ENCODE assay signal across 19 mouse cellular contexts in genomic region chr8:88842451-88842850, GRCm38 (mm10).
DNase-seq lines count a peak whose midpoint lies in the region; ATAC-seq lines count a peak whose summit lies in the region.
"Had no signal": no experiment of that assay in that cellular context is flagged by ENCODE, and none has a peak within 500 bp of the region (broad histone marks: within the 10 kb centered on the region; RNA-seq: fewer than 3 reads in every experiment).

No protein-coding gene starts in this region.

- no peaks in the 10 kb centered on the region for H3K4me1 ChIP-seq in hindbrain, embryonic 11.5 days (replicated peaks; ENCODE audit: control insufficient read depth, insufficient read depth, low read length)
- H3K4me1 ChIP-seq: embryonic facial prominence, embryonic 13.5 days had no signal

- H3K9ac ChIP-seq in hindbrain, embryonic 11.5 days (ENCODE audit: low read depth, low read length), result no peak overlapping the region
- H3K9ac ChIP-seq: embryonic facial prominence, embryonic 13.5 days; embryonic facial prominence, embryonic 15.5 days; forebrain, embryonic 12.5 days had no signal

- WGBS in hindbrain, embryonic 11.5 days, result 86% methylated on average over 7 of the region's 7 CpGs

- H3K27ac ChIP-seq in hindbrain, embryonic 11.5 days (ENCODE audit: low read depth, low read length), result no peak overlapping the region
- H3K27ac ChIP-seq: embryonic facial prominence, embryonic 13.5 days; embryonic facial prominence, embryonic 15.5 days; forebrain, embryonic 10.5 days; forebrain, embryonic 12.5 days had no signal

- DNase-seq in adrenal gland, postnatal 10 days, result peak; percentile 32
- no peak for DNase-seq in adrenal gland, adult 8-10 months
- peak; percentile 31 for DNase-seq in adrenal gland, postnatal 25 days
- peak; percentile 11 to 47 for DNase-seq in adrenal gland, postnatal 36 days
- no peak for DNase-seq in hindbrain, embryonic 11.5 days (ENCODE audit: low spot score)
- DNase-seq: cerebellum, adult 11 months; cerebellum, adult 18-20 months; cerebellum, adult 8-10 months; cerebellum, adult 9-11 months; cerebellum, postnatal 14 days; cerebellum, postnatal 36 days; embryo, embryonic 11 days had no signal

- H3K27me3 ChIP-seq in hindbrain, embryonic 11.5 days (ENCODE audit: control insufficient read depth, insufficient read depth, low read length), result no peaks in the 10 kb centered on the region
- H3K27me3 ChIP-seq: embryonic facial prominence, embryonic 15.5 days; forebrain, embryonic 12.5 days had no signal

- H3K4me3 ChIP-seq in hindbrain, embryonic 11.5 days (ENCODE audit: low read depth, low read length), result no peak overlapping the region
- H3K4me3 ChIP-seq: embryonic facial prominence, embryonic 13.5 days; embryonic facial prominence, embryonic 15.5 days; erythroblast, embryonic 14.5 days; forebrain, embryonic 10.5 days; forebrain, embryonic 12.5 days had no signal

- no peaks in the 10 kb centered on the region for H3K36me3 ChIP-seq in hindbrain, embryonic 11.5 days (ENCODE audit: control insufficient read depth, insufficient read depth, low read length)
- H3K36me3 ChIP-seq: embryonic facial prominence, embryonic 13.5 days; embryonic facial prominence, embryonic 15.5 days; forebrain, embryonic 10.5 days; forebrain, embryonic 12.5 days had no signal

- ATAC-seq in hindbrain, embryonic 11.5 days (ENCODE audit: low FRiP score), result no peak
- ATAC-seq: forebrain, embryonic 14.5 days; forebrain, embryonic 16.5 days had no signal

- no peaks in the 10 kb centered on the region for H3K9me3 ChIP-seq in hindbrain, embryonic 11.5 days (ENCODE audit: control insufficient read depth, low read length)
- H3K9me3 ChIP-seq: embryonic facial prominence, embryonic 13.5 days; embryonic facial prominence, embryonic 15.5 days; forebrain, embryonic 10.5 days; forebrain, embryonic 12.5 days had no signal

- no peak overlapping the region for H3K4me2 ChIP-seq in hindbrain, embryonic 11.5 days (replicated peaks; ENCODE audit: low read depth, low read length)
- H3K4me2 ChIP-seq: embryonic facial prominence, embryonic 13.5 days; embryonic facial prominence, embryonic 15.5 days; forebrain, embryonic 12.5 days had no signal

Comparison
In these comparisons a context has a peak if more than half of its experiments do, and no peak if none do; other contexts are left out.
1. DNase-seq: peak in adrenal gland, postnatal 10 days (single experiment), adrenal gland, postnatal 25 days (single experiment) and adrenal gland, postnatal 36 days (2 of 2); none in adrenal gland, adult 8-10 months (single experiment) and hindbrain, embryonic 11.5 days (single experiment).